Mouse (Mus musculus): ENCODE data around the gene Apol9a.

DNA sequence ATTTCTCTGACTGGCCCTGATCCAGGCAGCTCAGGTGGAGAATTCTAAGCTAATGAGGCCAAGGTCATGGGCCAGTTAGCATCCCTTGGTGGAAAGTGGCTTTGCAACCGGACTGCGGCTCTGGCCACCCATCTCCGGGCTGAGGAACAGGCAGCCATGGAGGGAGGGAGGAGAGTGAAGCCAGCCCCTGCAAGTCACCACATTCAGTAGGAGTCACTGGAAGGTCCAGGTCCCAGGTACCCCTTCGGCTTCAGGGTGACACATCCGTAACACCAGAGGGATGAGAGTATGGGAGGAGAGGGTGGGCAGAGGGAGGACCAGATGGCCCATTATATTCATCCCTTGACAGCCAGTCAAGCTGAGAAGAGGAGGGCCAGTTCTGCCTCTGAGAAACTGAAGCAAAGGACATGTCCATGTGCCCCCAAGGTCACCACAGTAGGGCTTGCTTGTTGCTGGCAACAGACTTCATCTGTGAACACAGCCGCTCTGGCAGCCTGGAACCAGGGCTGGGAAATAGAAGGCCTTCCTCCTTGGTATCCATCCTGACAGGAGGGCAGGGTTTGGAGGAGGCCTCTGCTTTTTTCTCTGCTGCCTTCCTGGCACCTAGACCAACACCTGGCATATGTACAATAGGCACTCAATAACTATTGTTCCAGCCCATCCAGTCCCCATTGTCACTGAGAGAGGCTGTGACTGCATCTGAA is 55.9 kb downstream of the Apol9a start:
- no peak for TF ChIP-seq CTCF (conservative IDR thresholded peaks at IDR 0.05; ENCODE audit: low read length)
- no peak for TF ChIP-seq POU5F1 (IDR thresholded peaks at IDR 0.05; ENCODE audit: borderline replicate concordance, low read length)
- TF ChIP-seq NANOG (IDR thresholded peaks at IDR 0.05; ENCODE audit: borderline replicate concordance, low read length): peak; percentile 100
